Mouse (Mus musculus): ENCODE results near the gene Slc35a3. TPM values are rescaled to one million over a fixed set of nuclear protein-coding genes. Genes with fewer than 3 reads are reported as not detected.

Slc35a3 gene
- polyA plus RNA-seq, 1 experiment from 2014 or later = 11.2 TPM

- H3K4me3 ChIP-seq (ENCODE audit: low read depth, low read length) = no peak overlapping the region
- H3K4me2 ChIP-seq (ENCODE audit: low read depth, low read length, severe bottlenecking) = no peak overlapping the region
- no peak overlapping the region for H3K9ac ChIP-seq (ENCODE audit: low read length)
- no peaks in the 10 kb centered on the region; the same call in 1 of the 2 replicates for H3K4me1 ChIP-seq (replicated peaks; ENCODE audit: control insufficient read depth, insufficient read depth, low read length)
- no peaks in the 10 kb centered on the region for H3K36me3 ChIP-seq (ENCODE audit: control insufficient read depth, insufficient read depth, low read length)
- ATAC-seq (replicated peaks; ENCODE audit: low FRiP score) = no peak
- no peak for DNase-seq (ENCODE audit: low spot score)
- WGBS = 96% methylated on average over 1 of the region's 1 CpGs
- no peaks in the 10 kb centered on the region for H3K9me3 ChIP-seq (ENCODE audit: control insufficient read depth, low read length)
- H3K27ac ChIP-seq (ENCODE audit: low read depth, low read length) = no peak overlapping the region
- no peaks in the 10 kb centered on the region for H3K27me3 ChIP-seq (ENCODE audit: control insufficient read depth, insufficient read depth, low read length)
Measured at GRCm38 (mm10) chr3:116705637-116706204, 6.9 kb downstream of the Slc35a3 start.

- Histone ChIP-seq H3K9me3 (ENCODE audit: control insufficient read depth, low read length) (no peaks in the 10 kb centered on the region), H3K4me2 (ENCODE audit: low read depth, low read length, severe bottlenecking) (no peak overlapping the region), H3K36me3 (ENCODE audit: control insufficient read depth, insufficient read depth, low read length) (no peaks in the 10 kb centered on the region), H3K27ac (ENCODE audit: low read depth, low read length) (no peak overlapping the region), H3K27me3 (ENCODE audit: control insufficient read depth, insufficient read depth, low read length) (no peaks in the 10 kb centered on the region), H3K9ac (ENCODE audit: low read length) (no peak overlapping the region), H3K4me1 (replicated peaks; ENCODE audit: control insufficient read depth, insufficient read depth, low read length) (no peaks in the 10 kb centered on the region), H3K4me3 (ENCODE audit: low read depth, low read length) (no peak overlapping the region)
- DNase-seq (ENCODE audit: low spot score) = no peak
- 94% methylated on average over 5 of the region's 5 CpGs for WGBS
- ATAC-seq (replicated peaks; ENCODE audit: low FRiP score) = no peak
Measured at GRCm38 (mm10) chr3:116703835-116704234, 8.8 kb downstream of the Slc35a3 start.

- no peaks in the 10 kb centered on the region for H3K36me3 ChIP-seq (ENCODE audit: control insufficient read depth, insufficient read depth, low read length)
- ATAC-seq (replicated peaks; ENCODE audit: low FRiP score) (no peak), DNase-seq (ENCODE audit: low spot score) (no peak)
- H3K27ac ChIP-seq (ENCODE audit: low read depth, low read length) = no peak overlapping the region
- no peaks in the 10 kb centered on the region for H3K27me3 ChIP-seq (ENCODE audit: control insufficient read depth, insufficient read depth, low read length)
- no peak overlapping the region for H3K9ac ChIP-seq (ENCODE audit: low read length)
- WGBS = 88% methylated on average over 1 of the region's 1 CpGs
- H3K4me2 ChIP-seq (ENCODE audit: low read depth, low read length, severe bottlenecking) = no peak overlapping the region
- H3K4me1 ChIP-seq (replicated peaks; ENCODE audit: control insufficient read depth, insufficient read depth, low read length) = no peaks in the 10 kb centered on the region
- H3K4me3 ChIP-seq (ENCODE audit: low read depth, low read length) = no peak overlapping the region
- H3K9me3 ChIP-seq (ENCODE audit: control insufficient read depth, low read length) = no peaks in the 10 kb centered on the region
Measured at GRCm38 (mm10) chr3:116702647-116703272, 9.9 kb downstream of the Slc35a3 start.

GRCm38 (mm10) chr3:116701601-116702000 is 11.0 kb downstream of the Slc35a3 start:
- H3K36me3 ChIP-seq (ENCODE audit: control insufficient read depth, insufficient read depth, low read length) = no peaks in the 10 kb centered on the region
- no peak overlapping the region for H3K4me2 ChIP-seq (ENCODE audit: low read depth, low read length, severe bottlenecking)
- 89% methylated on average over 4 of the region's 4 CpGs for WGBS
- H3K9me3 ChIP-seq (ENCODE audit: control insufficient read depth, low read length) = no peaks in the 10 kb centered on the region
- no peak overlapping the region for H3K27ac ChIP-seq (ENCODE audit: low read depth, low read length)
- no peaks in the 10 kb centered on the region for H3K4me1 ChIP-seq (replicated peaks; ENCODE audit: control insufficient read depth, insufficient read depth, low read length)
- no peak for ATAC-seq (replicated peaks; ENCODE audit: low FRiP score)
- H3K9ac ChIP-seq (ENCODE audit: low read length) = no peak overlapping the region
- no peak for DNase-seq (ENCODE audit: low spot score)
- no peak overlapping the region for H3K4me3 ChIP-seq (ENCODE audit: low read depth, low read length)
- no peaks in the 10 kb centered on the region for H3K27me3 ChIP-seq (ENCODE audit: control insufficient read depth, insufficient read depth, low read length)

GRCm38 (mm10) chr3:116698786-116699185 is 13.8 kb downstream of the Slc35a3 start:
- H3K36me3 ChIP-seq (ENCODE audit: control insufficient read depth, insufficient read depth, low read length) = no peaks in the 10 kb centered on the region
- no peaks in the 10 kb centered on the region for H3K27me3 ChIP-seq (ENCODE audit: control insufficient read depth, insufficient read depth, low read length)
- no peak overlapping the region for H3K27ac ChIP-seq (ENCODE audit: low read depth, low read length)
- WGBS = 82% methylated on average over 2 of the region's 2 CpGs
- no peaks in the 10 kb centered on the region for H3K9me3 ChIP-seq (ENCODE audit: control insufficient read depth, low read length)
- no peak overlapping the region for H3K9ac ChIP-seq (ENCODE audit: low read length)
- no peaks in the 10 kb centered on the region for H3K4me1 ChIP-seq (replicated peaks; ENCODE audit: control insufficient read depth, insufficient read depth, low read length)
- ATAC-seq (replicated peaks; ENCODE audit: low FRiP score) (no peak), DNase-seq (ENCODE audit: low spot score) (no peak)
- H3K4me2 ChIP-seq (ENCODE audit: low read depth, low read length, severe bottlenecking) = no peak overlapping the region
- no peak overlapping the region for H3K4me3 ChIP-seq (ENCODE audit: low read depth, low read length)

GRCm38 (mm10) chr3:116695666-116695985 is 17.0 kb downstream of the Slc35a3 start:
- 86% methylated on average over 2 of the region's 2 CpGs for WGBS
- Histone ChIP-seq H3K4me1 (replicated peaks; ENCODE audit: control insufficient read depth, insufficient read depth, low read length) (no peaks in the 10 kb centered on the region), H3K4me2 (ENCODE audit: low read depth, low read length, severe bottlenecking) (no peak overlapping the region), H3K4me3 (ENCODE audit: low read depth, low read length) (no peak overlapping the region), H3K27me3 (ENCODE audit: control insufficient read depth, insufficient read depth, low read length) (no peaks in the 10 kb centered on the region), H3K27ac (ENCODE audit: low read depth, low read length) (no peak overlapping the region), H3K9ac (ENCODE audit: low read length) (no peak overlapping the region), H3K9me3 (ENCODE audit: control insufficient read depth, low read length) (no peaks in the 10 kb centered on the region), H3K36me3 (ENCODE audit: control insufficient read depth, insufficient read depth, low read length) (no peaks in the 10 kb centered on the region)
- ATAC-seq (replicated peaks; ENCODE audit: low FRiP score) (no peak), DNase-seq (ENCODE audit: low spot score) (no peak)

GRCm38 (mm10) chr3:116694955-116695665 is 17.5 kb downstream of the Slc35a3 start:
- H3K9me3 ChIP-seq (ENCODE audit: control insufficient read depth, low read length) = no peaks in the 10 kb centered on the region
- no peak overlapping the region for H3K4me3 ChIP-seq (ENCODE audit: low read depth, low read length)
- no peak overlapping the region for H3K9ac ChIP-seq (ENCODE audit: low read length)
- no peaks in the 10 kb centered on the region for H3K36me3 ChIP-seq (ENCODE audit: control insufficient read depth, insufficient read depth, low read length)
- ATAC-seq (replicated peaks; ENCODE audit: low FRiP score) (no peak), DNase-seq (ENCODE audit: low spot score) (no peak)
- H3K27me3 ChIP-seq (ENCODE audit: control insufficient read depth, insufficient read depth, low read length) = no peaks in the 10 kb centered on the region
- no peak overlapping the region for H3K27ac ChIP-seq (ENCODE audit: low read depth, low read length)
- no peak overlapping the region for H3K4me2 ChIP-seq (ENCODE audit: low read depth, low read length, severe bottlenecking)
- no peaks in the 10 kb centered on the region for H3K4me1 ChIP-seq (replicated peaks; ENCODE audit: control insufficient read depth, insufficient read depth, low read length)
- WGBS = 87% methylated on average over 8 of the region's 8 CpGs

- H3K9ac ChIP-seq (ENCODE audit: low read length) = no peak overlapping the region
- ATAC-seq (replicated peaks; ENCODE audit: low FRiP score) (no peak), DNase-seq (ENCODE audit: low spot score) (no peak)
- H3K36me3 ChIP-seq (ENCODE audit: control insufficient read depth, insufficient read depth, low read length) = no peaks in the 10 kb centered on the region
- no peak overlapping the region for H3K4me3 ChIP-seq (ENCODE audit: low read depth, low read length)
- no peak overlapping the region for H3K4me2 ChIP-seq (ENCODE audit: low read depth, low read length, severe bottlenecking)
- H3K4me1 ChIP-seq (replicated peaks; ENCODE audit: control insufficient read depth, insufficient read depth, low read length) = no peaks in the 10 kb centered on the region
- no peak overlapping the region for H3K27ac ChIP-seq (ENCODE audit: low read depth, low read length)
- WGBS = 74% methylated on average over 3 of the region's 3 CpGs
- H3K27me3 ChIP-seq (ENCODE audit: control insufficient read depth, insufficient read depth, low read length) = no peaks in the 10 kb centered on the region
- no peaks in the 10 kb centered on the region for H3K9me3 ChIP-seq (ENCODE audit: control insufficient read depth, low read length)
Measured at GRCm38 (mm10) chr3:116694312-116694711, 18.3 kb downstream of the Slc35a3 start.

- Histone ChIP-seq H3K9me3 (ENCODE audit: control insufficient read depth, low read length) (no peaks in the 10 kb centered on the region), H3K9ac (ENCODE audit: low read length) (no peak within 1 kb of the TSS), H3K4me1 (replicated peaks; ENCODE audit: control insufficient read depth, insufficient read depth, low read length) (no peaks in the 10 kb centered on the region), H3K27ac (ENCODE audit: low read depth, low read length) (no peak within 1 kb of the TSS), H3K4me3 (ENCODE audit: low read depth, low read length) (no peak within 1 kb of the TSS), H3K4me2 (ENCODE audit: low read depth, low read length, severe bottlenecking) (no peak within 1 kb of the TSS), H3K27me3 (ENCODE audit: control insufficient read depth, insufficient read depth, low read length) (no peaks in the 10 kb centered on the region), H3K36me3 (ENCODE audit: control insufficient read depth, insufficient read depth, low read length) (no peaks in the 10 kb centered on the region; the same call in 1 of the 2 replicates)
- 83% methylated on average over 1 of the region's 1 CpGs for WGBS
- DNase-seq (ENCODE audit: low spot score) (no peak), ATAC-seq (replicated peaks; ENCODE audit: low FRiP score) (no peak)
Measured at GRCm38 (mm10) chr3:116681160-116681559, 31.5 kb downstream of the Slc35a3 start, which contains the start of gene Gm43191. TSS of gene Gm43191 (minus strand) at chr3:116681260.
